Mouse (Mus musculus): Measurements from ENCODE around the gene Pin1rt1. TPM values are rescaled to one million over a fixed set of nuclear protein-coding genes. Genes with fewer than 3 reads are reported as not detected.

Pin1rt1 gene
- polyA plus RNA-seq, 1 experiment from 2014 or later, result not detected

DNA sequence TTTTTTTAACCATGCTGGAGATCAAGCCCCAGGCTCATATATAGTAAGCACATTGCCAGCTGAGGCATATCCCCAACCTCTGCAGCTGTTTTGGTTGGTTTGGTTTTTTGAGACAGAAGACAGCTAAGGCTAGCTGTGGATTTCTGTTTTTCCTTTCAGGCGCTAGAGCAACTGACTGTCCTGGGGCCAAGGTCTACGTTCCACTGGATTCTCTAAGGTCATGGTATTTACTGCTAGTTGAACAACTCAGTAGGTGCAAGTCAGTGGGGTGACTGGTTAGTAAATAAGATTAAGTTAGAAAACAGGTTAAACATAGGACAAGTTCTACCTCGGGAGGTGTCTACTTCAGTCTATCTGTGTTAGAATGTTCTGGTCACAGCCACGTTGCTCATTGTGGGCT is 31.4 kb downstream of the Pin1rt1 start:
- H3K9ac ChIP-seq (ENCODE audit: low read depth, low read length), result no peak overlapping the region
- H3K4me1 ChIP-seq (ENCODE audit: control insufficient read depth, insufficient read depth, low read length), result no peaks in the 10 kb centered on the region
- H3K4me3 ChIP-seq (ENCODE audit: low read length), result no peak overlapping the region
- WGBS, result 91% methylated on average over 4 of the region's 4 CpGs
- H3K27me3 ChIP-seq (ENCODE audit: control insufficient read depth, insufficient read depth, low read length), result no peaks in the 10 kb centered on the region
- no peak overlapping the region for H3K27ac ChIP-seq (ENCODE audit: low read depth, low read length)
- ATAC-seq (ENCODE audit: low FRiP score, low TSS enrichment), result no peak
- H3K36me3 ChIP-seq (ENCODE audit: control insufficient read depth, insufficient read depth, low read length), result peaks cover 7% of the 10 kb centered on the region; the same call in 1 of the 2 replicates
- H3K9me3 ChIP-seq (ENCODE audit: control insufficient read depth, low read length), result no peaks in the 10 kb centered on the region
- no peak overlapping the region for H3K4me2 ChIP-seq (replicated peaks; ENCODE audit: low read depth, low read length)

DNA sequence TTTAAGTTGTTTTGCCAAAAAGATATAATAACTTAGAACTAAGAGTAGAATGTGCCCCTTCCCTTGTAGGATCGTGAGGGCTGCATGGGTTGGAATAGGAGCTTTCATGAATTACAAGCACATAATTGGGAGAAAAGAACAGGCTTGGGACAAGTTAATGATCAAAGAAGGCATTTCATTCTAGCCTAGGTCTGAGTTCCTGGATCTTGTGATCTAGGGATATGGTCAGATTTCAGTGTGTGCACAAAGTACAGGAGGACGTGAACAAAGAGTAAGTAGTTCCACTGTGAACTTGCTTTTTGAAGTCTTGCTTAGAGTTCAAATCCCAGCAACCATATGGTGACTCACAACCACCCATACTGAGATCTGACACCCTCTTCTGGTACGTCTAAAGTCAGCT is 38.9 kb downstream of the Pin1rt1 start:
- H3K36me3 ChIP-seq (ENCODE audit: control insufficient read depth, insufficient read depth, low read length), result no peaks in the 10 kb centered on the region; the same call in 1 of the 2 replicates
- no peak overlapping the region for H3K4me3 ChIP-seq (ENCODE audit: low read length)
- no peaks in the 10 kb centered on the region for H3K9me3 ChIP-seq (ENCODE audit: control insufficient read depth, low read length)
- no peak overlapping the region for H3K4me2 ChIP-seq (replicated peaks; ENCODE audit: low read depth, low read length)
- H3K27ac ChIP-seq (ENCODE audit: low read depth, low read length), result no peak overlapping the region
- H3K4me1 ChIP-seq (ENCODE audit: control insufficient read depth, insufficient read depth, low read length), result no peaks in the 10 kb centered on the region
- no peak overlapping the region for H3K9ac ChIP-seq (ENCODE audit: low read depth, low read length)
- WGBS, result 76% methylated on average over 3 of the region's 3 CpGs
- no peaks in the 10 kb centered on the region for H3K27me3 ChIP-seq (ENCODE audit: control insufficient read depth, insufficient read depth, low read length)
- ATAC-seq (ENCODE audit: low FRiP score, low TSS enrichment), result no peak

DNA sequence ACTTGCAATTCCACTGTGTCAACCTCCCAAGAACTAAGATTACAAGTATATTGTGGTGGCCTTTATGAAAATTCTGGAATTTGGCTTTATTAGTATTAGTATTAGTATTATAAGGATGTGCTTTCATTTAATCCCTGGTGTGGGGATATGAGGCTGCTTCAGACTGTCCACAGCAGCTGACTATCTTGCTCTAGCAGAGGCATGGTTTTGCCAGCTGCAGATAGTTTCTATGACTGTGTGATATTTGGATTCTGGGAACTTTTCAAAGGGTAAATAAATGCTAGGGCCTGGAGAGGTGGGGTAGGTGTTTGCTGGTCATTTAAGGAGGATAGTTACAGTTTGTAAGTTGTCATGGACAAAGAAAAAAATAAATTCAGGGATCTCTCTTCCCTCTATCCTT is 44.5 kb downstream of the Pin1rt1 start:
- Histone ChIP-seq H3K4me2 (replicated peaks; ENCODE audit: low read depth, low read length) (no peak overlapping the region), H3K4me3 (ENCODE audit: low read length) (no peak overlapping the region), H3K4me1 (ENCODE audit: control insufficient read depth, insufficient read depth, low read length) (no peaks in the 10 kb centered on the region), H3K27me3 (ENCODE audit: control insufficient read depth, insufficient read depth, low read length) (no peaks in the 10 kb centered on the region), H3K9me3 (ENCODE audit: control insufficient read depth, low read length) (no peaks in the 10 kb centered on the region), H3K9ac (ENCODE audit: low read depth, low read length) (no peak overlapping the region), H3K36me3 (ENCODE audit: control insufficient read depth, insufficient read depth, low read length) (no peaks in the 10 kb centered on the region; the same call in 1 of the 2 replicates), H3K27ac (ENCODE audit: low read depth, low read length) (no peak overlapping the region)
- no peak for ATAC-seq (ENCODE audit: low FRiP score, low TSS enrichment)

DNA sequence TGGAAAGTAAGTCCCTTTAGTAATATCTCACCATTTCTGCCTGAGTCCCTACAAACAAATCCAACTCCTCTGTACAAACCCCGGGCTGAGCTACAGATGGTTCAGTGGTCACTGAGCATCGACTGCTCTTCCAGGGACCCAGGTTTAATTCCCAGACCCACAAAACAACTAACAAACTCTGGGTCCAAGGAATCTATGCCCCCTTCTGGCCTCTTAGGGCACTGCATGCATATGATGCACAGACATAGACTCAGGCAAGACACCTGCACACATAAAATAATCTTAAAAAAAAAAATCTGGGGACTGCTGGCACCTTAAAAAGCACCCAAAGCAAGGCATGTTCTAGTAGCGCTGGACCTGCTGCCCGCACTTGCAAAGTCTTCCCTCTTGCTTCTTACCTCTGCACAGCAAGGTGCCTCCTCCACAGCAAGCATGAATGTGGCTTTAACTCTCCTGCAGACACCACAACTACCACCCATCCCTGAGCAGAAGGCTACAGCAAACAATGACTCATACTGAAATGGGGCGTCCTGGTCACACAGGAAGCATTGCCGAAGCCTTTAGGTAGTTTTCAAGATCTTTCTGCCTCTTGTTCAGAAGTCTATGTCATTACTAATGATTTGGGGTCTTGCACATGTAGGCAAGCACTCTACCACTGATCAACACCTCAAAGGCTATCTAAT is 46.9 kb downstream of the Pin1rt1 start:
- Histone ChIP-seq H3K36me3 (ENCODE audit: control insufficient read depth, insufficient read depth, low read length) (peaks cover 17% of the 10 kb centered on the region), H3K4me1 (ENCODE audit: control insufficient read depth, insufficient read depth, low read length) (no peaks in the 10 kb centered on the region), H3K9ac (ENCODE audit: low read depth, low read length) (no peak overlapping the region), H3K27ac (ENCODE audit: low read depth, low read length) (no peak overlapping the region), H3K4me2 (replicated peaks; ENCODE audit: low read depth, low read length) (no peak overlapping the region), H3K9me3 (ENCODE audit: control insufficient read depth, low read length) (no peaks in the 10 kb centered on the region), H3K4me3 (ENCODE audit: low read length) (no peak overlapping the region), H3K27me3 (ENCODE audit: control insufficient read depth, insufficient read depth, low read length) (no peaks in the 10 kb centered on the region)
- WGBS, result 82% methylated on average over 6 of the region's 6 CpGs
- ATAC-seq (ENCODE audit: low FRiP score, low TSS enrichment), result no peak

Other genes starting within 250 kb of the Pin1rt1 start
- gene Hipk3, start 221.9 kb downstream of the Pin1rt1 start, polyA plus RNA-seq (2014; fragmentation: Nextera tagmentation; extraction: Ambion mirVana), result 13.6 and 21.7 TPM in 2 replicates
- gene Cstf3, start 125.9 kb downstream of the Pin1rt1 start, polyA plus RNA-seq (2014; fragmentation: Nextera tagmentation; extraction: Ambion mirVana), result 71.2 and 72.5 TPM in 2 replicates
- gene Tcp11l1, start 4.2 kb downstream of the Pin1rt1 start, polyA plus RNA-seq (2014; fragmentation: Nextera tagmentation; extraction: Ambion mirVana), result 57.0 and 59.1 TPM in 2 replicates
- 18.5 and 20.7 TPM in 2 replicates for gene Depdc7, start 26.5 kb upstream of the Pin1rt1 start, polyA plus RNA-seq (2014; fragmentation: Nextera tagmentation; extraction: Ambion mirVana)
- 17.0 and 21.6 TPM in 2 replicates for gene Qser1, start 100.4 kb upstream of the Pin1rt1 start, polyA plus RNA-seq (2014; fragmentation: Nextera tagmentation; extraction: Ambion mirVana)
- gene Prrg4, start 133.5 kb upstream of the Pin1rt1 start, polyA plus RNA-seq (2014; fragmentation: Nextera tagmentation; extraction: Ambion mirVana), result 2.1 and 2.9 TPM in 2 replicates
- gene Ccdc73, start 151.4 kb upstream of the Pin1rt1 start, polyA plus RNA-seq (2014; fragmentation: Nextera tagmentation; extraction: Ambion mirVana), result 7.1 and 7.4 TPM in 2 replicates

Measured in kidney, embryonic 14.5 days (tissue).